Mouse (Mus musculus): ENCODE results near the gene Cdkn1b. TPM values are rescaled to one million over a fixed set of nuclear protein-coding genes. Genes with fewer than 3 reads are reported as not detected.

Cdkn1b gene
- polyA plus RNA-seq, 1 experiment from 2014 or later = 19.9 TPM

GRCm38 (mm10) chr6:134961858-134962517 lies 41.8 kb downstream of the Cdkn1b start:
- Histone ChIP-seq H3K4me2 (replicated peaks; ENCODE audit: low read depth, low read length) (no peak overlapping the region), H3K27ac (ENCODE audit: low read length) (no peak overlapping the region), H3K36me3 (ENCODE audit: control insufficient read depth, insufficient read depth, low read length) (no peaks in the 10 kb centered on the region), H3K27me3 (ENCODE audit: control insufficient read depth, insufficient read depth, low read length) (no peaks in the 10 kb centered on the region), H3K9me3 (ENCODE audit: control insufficient read depth, low read depth, low read length) (peaks cover 6% of the 10 kb centered on the region; the same call in 1 of the 2 replicates), H3K9ac (replicated peaks; ENCODE audit: low read depth, low read length) (no peak overlapping the region), H3K4me3 (ENCODE audit: low read depth, low read length) (no peak overlapping the region), H3K4me1 (ENCODE audit: control insufficient read depth, insufficient read depth, low read length) (peaks cover 3% of the 10 kb centered on the region; the same call in 1 of the 2 replicates)
- 39% methylated on average over 9 of the region's 9 CpGs for WGBS
- ATAC-seq (ENCODE audit: insufficient number of reproducible peaks, insufficient read depth, low FRiP score, low read depth) = no peak

DNA sequence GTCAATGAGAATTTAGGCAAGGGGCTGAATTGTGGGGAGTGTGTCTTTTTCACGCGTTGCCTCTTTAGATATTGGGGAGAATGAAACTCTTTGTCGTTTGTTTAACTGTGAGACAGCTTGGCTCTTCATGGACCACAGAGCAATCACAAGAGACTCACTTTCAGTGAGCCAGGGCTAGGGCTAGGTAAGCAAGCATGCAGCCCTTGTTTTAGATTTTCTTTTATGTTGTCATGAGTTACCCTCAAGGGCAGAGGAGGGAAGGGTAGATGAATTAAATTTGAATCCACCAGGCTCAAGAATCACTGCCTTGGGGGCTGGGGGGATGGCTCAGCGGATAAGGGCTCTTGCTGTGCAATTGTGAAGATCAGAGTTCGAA lies 42.3 kb downstream of the Cdkn1b start:
- Histone ChIP-seq H3K9me3 (ENCODE audit: control insufficient read depth, low read depth, low read length) (peaks cover 6% of the 10 kb centered on the region; the same call in 1 of the 2 replicates), H3K4me3 (ENCODE audit: low read depth, low read length) (no peak overlapping the region), H3K36me3 (ENCODE audit: control insufficient read depth, insufficient read depth, low read length) (no peaks in the 10 kb centered on the region), H3K4me1 (ENCODE audit: control insufficient read depth, insufficient read depth, low read length) (peaks cover 3% of the 10 kb centered on the region; the same call in 1 of the 2 replicates), H3K4me2 (replicated peaks; ENCODE audit: low read depth, low read length) (no peak overlapping the region), H3K27me3 (ENCODE audit: control insufficient read depth, insufficient read depth, low read length) (no peaks in the 10 kb centered on the region), H3K9ac (replicated peaks; ENCODE audit: low read depth, low read length) (no peak overlapping the region), H3K27ac (ENCODE audit: low read length) (no peak overlapping the region)
- 70% methylated on average over 5 of the region's 5 CpGs for WGBS
- no peak for ATAC-seq (ENCODE audit: insufficient number of reproducible peaks, insufficient read depth, low FRiP score, low read depth)

DNA sequence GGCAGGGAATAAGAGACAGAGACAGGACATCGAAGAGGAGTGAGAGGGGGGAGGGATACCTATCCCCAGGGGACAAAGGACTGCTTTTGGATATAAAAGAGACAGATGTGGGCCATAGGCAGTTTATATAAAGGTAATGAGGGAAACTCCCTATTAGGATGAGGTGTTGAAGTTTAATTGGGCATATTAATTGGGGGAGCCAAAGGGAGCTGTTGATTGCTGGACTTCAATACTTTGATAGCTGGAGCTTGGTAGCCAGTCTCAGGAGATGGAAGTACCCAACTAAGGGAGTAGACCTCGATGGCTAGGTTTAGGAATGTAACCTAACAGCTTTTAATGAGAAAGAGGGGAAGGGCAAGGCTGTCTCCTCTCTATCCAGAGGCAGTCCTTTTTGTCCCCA lies 43.7 kb downstream of the Cdkn1b start:
- H3K9ac ChIP-seq (replicated peaks; ENCODE audit: low read depth, low read length) = no peak overlapping the region
- ATAC-seq (ENCODE audit: insufficient number of reproducible peaks, insufficient read depth, low FRiP score, low read depth) = no peak
- H3K9me3 ChIP-seq (ENCODE audit: control insufficient read depth, low read depth, low read length) = peaks cover 6% of the 10 kb centered on the region; the same call in 1 of the 2 replicates
- no peak overlapping the region for H3K4me2 ChIP-seq (replicated peaks; ENCODE audit: low read depth, low read length)
- H3K27me3 ChIP-seq (ENCODE audit: control insufficient read depth, insufficient read depth, low read length) = no peaks in the 10 kb centered on the region
- H3K4me1 ChIP-seq (ENCODE audit: control insufficient read depth, insufficient read depth, low read length) = peaks cover 3% of the 10 kb centered on the region; the same call in 1 of the 2 replicates
- 80% methylated on average over 2 of the region's 2 CpGs for WGBS
- H3K27ac ChIP-seq (ENCODE audit: low read length) = no peak overlapping the region
- no peak overlapping the region for H3K4me3 ChIP-seq (ENCODE audit: low read depth, low read length)
- no peaks in the 10 kb centered on the region for H3K36me3 ChIP-seq (ENCODE audit: control insufficient read depth, insufficient read depth, low read length)

DNA sequence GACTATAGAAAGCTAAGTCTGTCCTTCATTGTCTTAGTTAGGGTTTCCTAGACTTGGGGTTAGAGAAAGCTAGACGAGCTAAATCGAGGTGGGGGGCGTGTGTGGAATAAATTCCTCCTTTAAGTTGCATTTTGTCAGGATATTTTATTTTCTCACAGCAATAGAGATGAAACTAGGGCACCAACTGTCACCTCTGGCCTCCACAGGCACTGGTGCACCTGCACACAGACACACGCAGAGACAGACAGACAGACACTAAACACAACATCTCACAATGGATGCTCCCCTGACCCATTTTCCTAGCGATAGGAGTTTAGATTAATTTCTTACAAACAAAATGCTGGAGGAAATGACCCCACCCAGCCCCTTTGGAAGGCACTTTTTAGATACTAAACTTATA lies 46.5 kb downstream of the Cdkn1b start:
- no peak overlapping the region for H3K9ac ChIP-seq (replicated peaks; ENCODE audit: low read depth, low read length)
- no peaks in the 10 kb centered on the region for H3K27me3 ChIP-seq (ENCODE audit: control insufficient read depth, insufficient read depth, low read length)
- no peaks in the 10 kb centered on the region for H3K36me3 ChIP-seq (ENCODE audit: control insufficient read depth, insufficient read depth, low read length)
- H3K4me1 ChIP-seq (ENCODE audit: control insufficient read depth, insufficient read depth, low read length) = peaks cover 2% of the 10 kb centered on the region; the same call in 1 of the 2 replicates
- ATAC-seq (ENCODE audit: insufficient number of reproducible peaks, insufficient read depth, low FRiP score, low read depth) = no peak
- WGBS = 80% methylated on average over 5 of the region's 5 CpGs
- no peak overlapping the region for H3K27ac ChIP-seq (ENCODE audit: low read length)
- H3K9me3 ChIP-seq (ENCODE audit: control insufficient read depth, low read depth, low read length) = peaks cover 6% of the 10 kb centered on the region; the same call in 1 of the 2 replicates
- H3K4me3 ChIP-seq (ENCODE audit: low read depth, low read length) = no peak overlapping the region
- H3K4me2 ChIP-seq (replicated peaks; ENCODE audit: low read depth, low read length) = no peak overlapping the region

- Histone ChIP-seq H3K27ac (ENCODE audit: low read length) (no peak overlapping the region), H3K4me2 (replicated peaks; ENCODE audit: low read depth, low read length) (no peak overlapping the region), H3K9me3 (ENCODE audit: control insufficient read depth, low read depth, low read length) (peaks cover 6% of the 10 kb centered on the region; the same call in 1 of the 2 replicates), H3K27me3 (ENCODE audit: control insufficient read depth, insufficient read depth, low read length) (no peaks in the 10 kb centered on the region), H3K9ac (replicated peaks; ENCODE audit: low read depth, low read length) (no peak overlapping the region), H3K36me3 (ENCODE audit: control insufficient read depth, insufficient read depth, low read length) (no peaks in the 10 kb centered on the region), H3K4me1 (ENCODE audit: control insufficient read depth, insufficient read depth, low read length) (no peaks in the 10 kb centered on the region), H3K4me3 (ENCODE audit: low read depth, low read length) (no peak overlapping the region)
- ATAC-seq (ENCODE audit: insufficient number of reproducible peaks, insufficient read depth, low FRiP score, low read depth) = no peak
- WGBS = 49% methylated on average over 1 of the region's 1 CpGs
Observed at GRCm38 (mm10) chr6:134968326-134968725, 48.1 kb downstream of the Cdkn1b start.

DNA sequence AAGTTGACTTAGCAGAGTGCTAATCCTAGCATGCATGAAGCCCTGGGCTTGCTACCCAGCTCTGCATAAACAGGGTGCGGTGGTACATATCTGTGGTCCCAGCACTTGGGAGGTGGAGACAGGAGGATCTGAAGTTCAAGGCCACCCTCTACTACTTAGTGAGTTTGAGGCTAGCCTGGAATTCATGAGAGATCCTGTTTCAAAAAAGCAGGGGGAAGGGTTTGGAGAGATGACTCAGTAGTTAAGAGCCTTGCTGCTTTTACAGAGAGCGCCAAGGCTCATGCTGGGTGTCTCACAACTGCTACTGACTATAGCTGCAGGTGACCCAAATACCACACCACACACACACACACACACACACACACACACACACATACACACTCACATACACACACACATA lies 49.3 kb downstream of the Cdkn1b start:
- H3K36me3 ChIP-seq (ENCODE audit: control insufficient read depth, insufficient read depth, low read length) = no peaks in the 10 kb centered on the region
- no peak overlapping the region for H3K27ac ChIP-seq (ENCODE audit: low read length)
- H3K4me1 ChIP-seq (ENCODE audit: control insufficient read depth, insufficient read depth, low read length) = no peaks in the 10 kb centered on the region
- no peaks in the 10 kb centered on the region for H3K27me3 ChIP-seq (ENCODE audit: control insufficient read depth, insufficient read depth, low read length)
- no peak overlapping the region for H3K4me3 ChIP-seq (ENCODE audit: low read depth, low read length)
- 91% methylated on average over 2 of the region's 2 CpGs for WGBS
- H3K9ac ChIP-seq (replicated peaks; ENCODE audit: low read depth, low read length) = no peak overlapping the region
- no peak for ATAC-seq (ENCODE audit: insufficient number of reproducible peaks, insufficient read depth, low FRiP score, low read depth)
- peaks cover 6% of the 10 kb centered on the region; the same call in 1 of the 2 replicates for H3K9me3 ChIP-seq (ENCODE audit: control insufficient read depth, low read depth, low read length)
- no peak overlapping the region for H3K4me2 ChIP-seq (replicated peaks; ENCODE audit: low read depth, low read length)

- H3K4me2 ChIP-seq (replicated peaks; ENCODE audit: low read depth, low read length) = no peak overlapping the region
- no peak overlapping the region for H3K9ac ChIP-seq (replicated peaks; ENCODE audit: low read depth, low read length)
- H3K27me3 ChIP-seq (ENCODE audit: control insufficient read depth, insufficient read depth, low read length) = no peaks in the 10 kb centered on the region
- no peaks in the 10 kb centered on the region for H3K9me3 ChIP-seq (ENCODE audit: control insufficient read depth, low read depth, low read length)
- no peaks in the 10 kb centered on the region for H3K4me1 ChIP-seq (ENCODE audit: control insufficient read depth, insufficient read depth, low read length)
- 23% methylated on average over 4 of the region's 4 CpGs for WGBS
- H3K4me3 ChIP-seq (ENCODE audit: low read depth, low read length) = no peak overlapping the region
- no peaks in the 10 kb centered on the region for H3K36me3 ChIP-seq (ENCODE audit: control insufficient read depth, insufficient read depth, low read length)
- ATAC-seq (ENCODE audit: insufficient number of reproducible peaks, insufficient read depth, low FRiP score, low read depth) = no peak
- H3K27ac ChIP-seq (ENCODE audit: low read length) = no peak overlapping the region
Observed at GRCm38 (mm10) chr6:134972096-134972495, 51.9 kb downstream of the Cdkn1b start.

Measured in stomach, embryonic 14.5 days (tissue).